Mouse (Mus musculus) megakaryocyte, embryonic 14.5 days (primary cell): ENCODE data around the gene Jmjd6.

Source experiments
- FLI1 ChIP-seq: IDR thresholded peaks from 2 replicates; pipeline ENCODE4 v1.6.1; 2012; ENCODE audit warnings: low read length, inconsistent platforms, mixed read lengths
- GATA1 ChIP-seq: IDR thresholded peaks from 3 replicates; pipeline ENCODE4 v1.6.1; 2012; ENCODE audit warnings: mixed read lengths, low read length, inconsistent platforms, borderline replicate concordance

- TF ChIP-seq GATA1 (no peak), FLI1 (no peak)
These were observed 21.2 kb upstream of the Jmjd6 start for GRCm38 (mm10) chr11:116864444-116864843.
